Mouse (Mus musculus): ENCODE measurements around the gene Sept10. TPM values are rescaled to one million over a fixed set of nuclear protein-coding genes. Genes with fewer than 3 reads are reported as not detected.

Gene Sept10
- polyA plus RNA-seq (2016; fragmentation: Nextera tagmentation; extraction: Ambion mirVana), result 32.1 and 36.8 TPM in 2 replicates

- peak within 1 kb of the TSS; percentile 83 for H3K9ac ChIP-seq
- no peaks in the 10 kb centered on the region for H3K9me3 ChIP-seq
- H3K27ac ChIP-seq, result peak within 1 kb of the TSS; percentile 93
- ATAC-seq (ENCODE audit: insufficient number of reproducible peaks, insufficient read depth, low FRiP score, low TSS enrichment), result peak; percentile 91
- H3K4me3 ChIP-seq, result peak within 1 kb of the TSS; percentile 63
- no peaks in the 10 kb centered on the region for H3K36me3 ChIP-seq
- H3K27me3 ChIP-seq, result no peaks in the 10 kb centered on the region
- under 1% methylated on average over 84 of the region's 84 CpGs for WGBS
- H3K4me1 ChIP-seq, result peaks cover 11% of the 10 kb centered on the region; the same call in 1 of the 2 replicates
- H3K4me2 ChIP-seq (replicated peaks), result peak within 1 kb of the TSS; percentile 96
These were observed at the start of gene Sept10, which contains the start of gene Sowahc for GRCm38 (mm10) chr10:59221473-59222270. TSS of gene Sept10 (minus strand) at chr10:59221847. TSS of gene Sowahc (plus strand) at chr10:59221953.

GRCm38 (mm10) chr10:59268754-59269153 is 47.1 kb upstream of the Sept10 start:
- H3K4me3 ChIP-seq, result no peak overlapping the region
- H3K9ac ChIP-seq, result no peak overlapping the region
- H3K27me3 ChIP-seq, result no peaks in the 10 kb centered on the region
- peaks cover 7% of the 10 kb centered on the region for H3K4me1 ChIP-seq
- H3K36me3 ChIP-seq, result no peaks in the 10 kb centered on the region
- H3K4me2 ChIP-seq (replicated peaks), result no peak overlapping the region
- no peaks in the 10 kb centered on the region for H3K9me3 ChIP-seq
- no peak overlapping the region for H3K27ac ChIP-seq
- no peak for ATAC-seq (ENCODE audit: insufficient number of reproducible peaks, insufficient read depth, low FRiP score, low TSS enrichment)
- 26% methylated on average over 3 of the region's 3 CpGs for WGBS

GRCm38 (mm10) chr10:59268109-59268508 is 46.5 kb upstream of the Sept10 start:
- Histone ChIP-seq H3K27ac (no peak overlapping the region), H3K9me3 (no peaks in the 10 kb centered on the region), H3K4me3 (no peak overlapping the region), H3K27me3 (no peaks in the 10 kb centered on the region), H3K36me3 (no peaks in the 10 kb centered on the region), H3K4me1 (peaks cover 7% of the 10 kb centered on the region), H3K4me2 (replicated peaks) (no peak overlapping the region), H3K9ac (no peak overlapping the region)
- ATAC-seq (ENCODE audit: insufficient number of reproducible peaks, insufficient read depth, low FRiP score, low TSS enrichment), result no peak
- WGBS, result 34% methylated on average over 4 of the region's 4 CpGs

- no peak overlapping the region for H3K4me2 ChIP-seq (replicated peaks)
- H3K36me3 ChIP-seq, result no peaks in the 10 kb centered on the region
- H3K4me3 ChIP-seq, result no peak overlapping the region
- H3K4me1 ChIP-seq, result peaks cover 7% of the 10 kb centered on the region
- H3K27ac ChIP-seq, result no peak overlapping the region
- H3K9me3 ChIP-seq, result no peaks in the 10 kb centered on the region
- H3K27me3 ChIP-seq, result no peaks in the 10 kb centered on the region
- WGBS, result 83% methylated on average over 2 of the region's 2 CpGs
- H3K9ac ChIP-seq, result no peak overlapping the region
- no peak for ATAC-seq (ENCODE audit: insufficient number of reproducible peaks, insufficient read depth, low FRiP score, low TSS enrichment)
These were observed 45.6 kb upstream of the Sept10 start for GRCm38 (mm10) chr10:59267275-59267674.

GRCm38 (mm10) chr10:59266097-59266496 is 44.5 kb upstream of the Sept10 start:
- 89% methylated on average over 1 of the region's 1 CpGs for WGBS

GRCm38 (mm10) chr10:59265674-59266073 is 44.0 kb upstream of the Sept10 start:
- H3K36me3 ChIP-seq, result no peaks in the 10 kb centered on the region
- 0 out of 2 replicates have a peak overlapping the region, but pooled peaks have one; percentile 17 for H3K27ac ChIP-seq
- no peaks in the 10 kb centered on the region for H3K9me3 ChIP-seq
- no peak overlapping the region for H3K9ac ChIP-seq
- WGBS, result 35% methylated on average over 4 of the region's 4 CpGs
- peaks cover 15% of the 10 kb centered on the region for H3K4me1 ChIP-seq
- no peak for ATAC-seq (ENCODE audit: insufficient number of reproducible peaks, insufficient read depth, low FRiP score, low TSS enrichment)
- H3K4me2 ChIP-seq (replicated peaks), result no peak overlapping the region
- H3K27me3 ChIP-seq, result no peaks in the 10 kb centered on the region
- H3K4me3 ChIP-seq, result no peak overlapping the region

More at GRCm38 (mm10) chr10:59266097-59266496, 44.5 kb upstream of the Sept10 start:
- peaks cover 15% of the 10 kb centered on the region for H3K4me1 ChIP-seq
- H3K9ac ChIP-seq, result no peak overlapping the region
- 0 out of 2 replicates have a peak overlapping the region, but pooled peaks have one; percentile 17 for H3K27ac ChIP-seq
- no peaks in the 10 kb centered on the region for H3K36me3 ChIP-seq
- H3K27me3 ChIP-seq, result no peaks in the 10 kb centered on the region
- no peak for ATAC-seq (ENCODE audit: insufficient number of reproducible peaks, insufficient read depth, low FRiP score, low TSS enrichment)
- no peak overlapping the region for H3K4me2 ChIP-seq (replicated peaks)
- no peak overlapping the region for H3K4me3 ChIP-seq
- H3K9me3 ChIP-seq, result no peaks in the 10 kb centered on the region

- 44% methylated on average over 7 of the region's 7 CpGs for WGBS
These were observed 43.4 kb upstream of the Sept10 start for GRCm38 (mm10) chr10:59265067-59265466.

GRCm38 (mm10) chr10:59262979-59263378 is 41.3 kb upstream of the Sept10 start:
- Histone ChIP-seq H3K4me1 (peaks cover 15% of the 10 kb centered on the region), H3K4me2 (replicated peaks) (no peak overlapping the region), H3K4me3 (no peak overlapping the region), H3K36me3 (no peaks in the 10 kb centered on the region), H3K27ac (no peak overlapping the region), H3K9ac (no peak overlapping the region), H3K27me3 (no peaks in the 10 kb centered on the region), H3K9me3 (no peaks in the 10 kb centered on the region)
- ATAC-seq (ENCODE audit: insufficient number of reproducible peaks, insufficient read depth, low FRiP score, low TSS enrichment), result no peak
- WGBS, result 85% methylated on average over 7 of the region's 7 CpGs

More at GRCm38 (mm10) chr10:59265067-59265466, 43.4 kb upstream of the Sept10 start:
- no peaks in the 10 kb centered on the region for H3K27me3 ChIP-seq
- H3K4me1 ChIP-seq, result peaks cover 15% of the 10 kb centered on the region
- H3K27ac ChIP-seq, result no peak overlapping the region
- no peak overlapping the region for H3K4me2 ChIP-seq (replicated peaks)
- no peak overlapping the region for H3K9ac ChIP-seq
- H3K4me3 ChIP-seq, result no peak overlapping the region
- no peaks in the 10 kb centered on the region for H3K9me3 ChIP-seq
- H3K36me3 ChIP-seq, result no peaks in the 10 kb centered on the region
- no peak for ATAC-seq (ENCODE audit: insufficient number of reproducible peaks, insufficient read depth, low FRiP score, low TSS enrichment)

GRCm38 (mm10) chr10:59262021-59262420 is 40.4 kb upstream of the Sept10 start:
- 81% methylated on average over 1 of the region's 1 CpGs for WGBS
- Histone ChIP-seq H3K4me1 (peaks cover 15% of the 10 kb centered on the region), H3K4me3 (no peak overlapping the region), H3K4me2 (replicated peaks) (no peak overlapping the region), H3K27me3 (no peaks in the 10 kb centered on the region), H3K9ac (no peak overlapping the region), H3K36me3 (no peaks in the 10 kb centered on the region), H3K27ac (no peak overlapping the region), H3K9me3 (no peaks in the 10 kb centered on the region)
- no peak for ATAC-seq (ENCODE audit: insufficient number of reproducible peaks, insufficient read depth, low FRiP score, low TSS enrichment)

- no peak for ATAC-seq (ENCODE audit: insufficient number of reproducible peaks, insufficient read depth, low FRiP score, low TSS enrichment)
These were observed 40.0 kb upstream of the Sept10 start for GRCm38 (mm10) chr10:59261603-59262002.

GRCm38 (mm10) chr10:59259572-59259971 is 37.9 kb upstream of the Sept10 start:
- Histone ChIP-seq H3K9ac (no peak overlapping the region), H3K4me2 (replicated peaks) (no peak overlapping the region), H3K4me3 (no peak overlapping the region), H3K27ac (no peak overlapping the region), H3K4me1 (peaks cover 8% of the 10 kb centered on the region), H3K9me3 (no peaks in the 10 kb centered on the region), H3K36me3 (no peaks in the 10 kb centered on the region), H3K27me3 (no peaks in the 10 kb centered on the region)
- WGBS, result 48% methylated on average over 6 of the region's 6 CpGs
- ATAC-seq (ENCODE audit: insufficient number of reproducible peaks, insufficient read depth, low FRiP score, low TSS enrichment), result no peak

More at GRCm38 (mm10) chr10:59261603-59262002, 40.0 kb upstream of the Sept10 start:
- no peaks in the 10 kb centered on the region for H3K36me3 ChIP-seq
- H3K4me3 ChIP-seq, result no peak overlapping the region
- H3K27me3 ChIP-seq, result no peaks in the 10 kb centered on the region
- H3K9ac ChIP-seq, result no peak overlapping the region
- no peak overlapping the region for H3K27ac ChIP-seq
- WGBS, result 82% methylated on average over 3 of the region's 3 CpGs
- no peaks in the 10 kb centered on the region for H3K9me3 ChIP-seq
- H3K4me2 ChIP-seq (replicated peaks), result no peak overlapping the region
- H3K4me1 ChIP-seq, result peaks cover 15% of the 10 kb centered on the region

GRCm38 (mm10) chr10:59256533-59256932 is 34.9 kb upstream of the Sept10 start:
- Histone ChIP-seq H3K9me3 (no peaks in the 10 kb centered on the region), H3K27me3 (no peaks in the 10 kb centered on the region), H3K27ac (no peak overlapping the region), H3K9ac (no peak overlapping the region), H3K36me3 (no peaks in the 10 kb centered on the region), H3K4me3 (no peak overlapping the region), H3K4me1 (peaks cover 1% of the 10 kb centered on the region), H3K4me2 (replicated peaks) (no peak overlapping the region)
- no peak for ATAC-seq (ENCODE audit: insufficient number of reproducible peaks, insufficient read depth, low FRiP score, low TSS enrichment)
- WGBS, result 84% methylated on average over 2 of the region's 2 CpGs

Measured in embryonic facial prominence, embryonic 12.5 days (tissue).